Mouse (Mus musculus) cerebellum, adult 2 months (tissue): ENCODE results near the gene Nfkbil1.

Experiments
- CTCF ChIP-seq: fragments of 200-500 bp; IDR thresholded peaks from 2 replicates; pipeline ENCODE4 v1.5.1; 2011; ENCODE audit warnings: low read depth, mild to moderate bottlenecking, control low read depth, low read length, moderate library complexity, borderline replicate concordance; ENCODE audit not compliant: insufficient read depth
- POLR2A ChIP-seq: fragments of 200-500 bp; IDR thresholded peaks from 2 replicates; pipeline ENCODE4 v1.6.1; 2011; ENCODE audit warnings: low read length, control low read depth, borderline replicate concordance; ENCODE audit not compliant: insufficient read depth

- TF ChIP-seq CTCF (no peak), POLR2A (no peak)
Observed at GRCm38 (mm10) chr17:35192924-35193323, 42.7 kb downstream of the Nfkbil1 start.
